Mouse (Mus musculus) embryonic facial prominence, embryonic 14.5 days (tissue): ENCODE results near the gene Rabgap1l. TPM values are rescaled to one million over a fixed set of nuclear protein-coding genes. Genes with fewer than 3 reads are reported as not detected.
"Not testable (repeated sequence)": the region's sequence is repeated elsewhere in the genome, so short reads cannot be mapped to it uniquely, and the experiment has no call there.

Experiments
- ATAC-seq: fragments of 200-750 bp; cut with Nextera tagmentation; 2 replicates; pipeline ENCODE4 v1.8.0; 2017; ENCODE audit warnings: low read depth, moderate number of reproducible peaks, moderate TSS enrichment
- DNase-seq: peaks from one replicate; pipeline ENCODE4 v3.0.0-alpha.2; 2015; ENCODE audit warnings: low spot score
- H3K27ac ChIP-seq: fragments of 300-500 bp; sonication (generic); replicated peaks from 2 replicates; pipeline ENCODE4 v1.5.1; 2014; ENCODE audit warnings: low read depth, mild to moderate bottlenecking, low read length, moderate library complexity
- H3K27me3 ChIP-seq: fragments of 300-500 bp; sonication (generic); replicated peaks from 2 replicates; pipeline ENCODE4 v1.6.1; 2014; ENCODE audit warnings: low read length; ENCODE audit not compliant: control insufficient read depth, insufficient read depth
- H3K36me3 ChIP-seq: fragments of 300-500 bp; sonication (generic); 2 replicates; pipeline ENCODE4 v1.6.1; 2014; ENCODE audit warnings: low read length, mixed read lengths; ENCODE audit not compliant: control insufficient read depth, insufficient read depth
- H3K4me1 ChIP-seq: fragments of 300-500 bp; sonication (generic); 2 replicates; pipeline ENCODE4 v1.6.1; 2014; ENCODE audit warnings: antibody characterized with exemption, low read length; ENCODE audit not compliant: control insufficient read depth, insufficient read depth
- H3K4me2 ChIP-seq: fragments of 300-500 bp; sonication (generic); 2 replicates; pipeline ENCODE4 v1.6.1; 2014; ENCODE audit warnings: low read depth, mild to moderate bottlenecking, low read length, moderate library complexity, mixed read lengths
- H3K4me3 ChIP-seq: fragments of 300-500 bp; sonication (generic); 2 replicates; pipeline ENCODE4 v1.5.1; 2014; ENCODE audit warnings: low read depth, mild to moderate bottlenecking, low read length
- H3K9ac ChIP-seq: fragments of 300-500 bp; sonication (generic); 2 replicates; pipeline ENCODE4 v1.6.1; 2014; ENCODE audit warnings: low read depth, mild to moderate bottlenecking, low read length, moderate library complexity, mixed read lengths
- H3K9me3 ChIP-seq: fragments of 300-500 bp; sonication (generic); 2 replicates; pipeline ENCODE4 v1.6.1; 2016; ENCODE audit warnings: low read length; ENCODE audit not compliant: control insufficient read depth
- WGBS: fragments of 180-500 bp; shearing (Covaris S2); extraction: QIAGEN DNeasy Blood & Tissue Kit; methylation state at CpG from one replicate; pipeline ENCODE4 v1.1.7; 2014; 5-methylcytosine and 5-hydroxymethylcytosine counted together
- polyA plus RNA-seq: library from polyadenylated mRNA; unstranded; fragments of >200 nt; fragmentation: Nextera tagmentation; extraction: Ambion mirVana; gene quantifications from 2 replicates; pipeline ENCODE4 v1.2.1, GENCODE M21; 2014

Rabgap1l gene
- polyA plus RNA-seq, 1 experiment from 2014 or later: 16.3 TPM

- H3K4me2 ChIP-seq: no peak overlapping the region
- H3K9me3 ChIP-seq: no peaks in the 10 kb centered on the region
- no peak overlapping the region for H3K4me3 ChIP-seq
- H3K9ac ChIP-seq: no peak overlapping the region
- H3K27me3 ChIP-seq: no peaks in the 10 kb centered on the region
- ATAC-seq (no peak), DNase-seq (no peak)
- H3K4me1 ChIP-seq: no peaks in the 10 kb centered on the region
- WGBS: 65% methylated on average over 1 of the region's 1 CpGs
- H3K36me3 ChIP-seq: no peaks in the 10 kb centered on the region
- H3K27ac ChIP-seq: no peak overlapping the region
Observed at GRCm38 (mm10) chr1:160446823-160447222, 346.2 kb downstream of the Rabgap1l start.

DNA sequence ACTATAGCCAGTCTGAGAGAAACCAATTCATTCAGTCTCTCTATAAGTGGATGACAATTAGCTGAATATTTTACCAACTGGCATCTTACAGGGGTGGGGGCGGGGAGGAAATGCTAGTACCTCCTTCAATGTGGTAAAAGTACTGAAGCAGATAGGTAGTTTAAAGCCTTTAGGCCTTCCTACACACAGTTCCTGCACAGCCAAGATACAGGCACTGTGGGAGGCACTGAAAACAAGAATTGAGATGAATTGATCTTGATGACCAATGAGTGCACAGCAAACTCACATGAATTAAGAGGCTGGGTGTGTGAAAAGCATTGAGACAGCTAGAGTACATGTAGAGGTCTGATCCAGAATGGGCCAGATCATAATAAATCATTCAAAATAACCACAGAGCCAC is 349.5 kb downstream of the Rabgap1l start:
- Histone ChIP-seq H3K9ac (no peak overlapping the region), H3K27me3 (no peaks in the 10 kb centered on the region), H3K4me3 (no peak overlapping the region), H3K36me3 (no peaks in the 10 kb centered on the region), H3K27ac (no peak overlapping the region), H3K9me3 (no peaks in the 10 kb centered on the region), H3K4me1 (no peaks in the 10 kb centered on the region), H3K4me2 (no peak overlapping the region)
- no peak for DNase-seq
- no peak for ATAC-seq
- WGBS: 85% methylated on average over 1 of the region's 1 CpGs

DNA sequence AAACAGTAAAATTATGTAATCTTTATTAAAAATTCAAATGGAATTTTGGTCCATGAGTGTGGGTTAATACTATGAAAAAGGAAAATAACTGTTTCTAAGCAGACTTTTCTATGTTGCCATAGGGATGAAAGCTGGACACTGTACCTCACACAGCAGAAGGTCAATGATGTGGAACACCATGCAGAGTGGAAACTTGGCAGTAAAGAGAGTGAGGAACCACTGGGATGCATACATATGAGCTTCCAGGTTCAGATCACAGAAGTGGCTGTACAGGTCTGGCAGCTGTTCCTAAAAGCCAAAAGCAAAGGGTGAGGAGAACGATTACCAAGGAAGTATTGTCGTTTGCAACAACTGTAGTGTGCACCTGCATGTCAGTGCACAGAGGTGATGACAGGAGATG is 351.3 kb downstream of the Rabgap1l start:
- DNase-seq: no peak
- WGBS: 72% methylated on average over 2 of the region's 2 CpGs
- no peak for ATAC-seq

DNA sequence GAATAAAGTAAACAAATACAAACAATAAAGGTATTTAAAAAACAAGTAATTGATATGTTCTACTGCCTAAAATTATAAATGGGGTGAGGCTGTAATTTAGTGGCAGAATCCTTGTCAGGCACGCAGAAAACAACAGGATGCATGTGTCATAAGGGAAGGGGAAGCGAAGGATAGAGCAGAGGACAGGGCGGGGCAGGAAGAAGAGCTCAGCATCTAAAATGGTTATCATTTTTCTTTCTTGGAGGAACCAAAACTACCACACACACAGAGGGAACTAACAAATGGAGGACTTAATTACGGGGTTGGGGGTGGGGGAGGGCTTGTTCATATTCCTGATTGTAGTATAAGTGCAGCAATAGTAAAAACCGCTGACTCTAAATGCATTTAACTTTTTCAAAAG is 351.9 kb downstream of the Rabgap1l start:
- Histone ChIP-seq H3K4me3 (no peak overlapping the region), H3K36me3 (no peaks in the 10 kb centered on the region), H3K4me2 (no peak overlapping the region), H3K27me3 (no peaks in the 10 kb centered on the region), H3K9ac (no peak overlapping the region), H3K4me1 (no peaks in the 10 kb centered on the region), H3K27ac (no peak overlapping the region), H3K9me3 (no peaks in the 10 kb centered on the region)
- ATAC-seq (no peak), DNase-seq (no peak)
- WGBS: 79% methylated on average over 5 of the region's 5 CpGs

More for the DNA sequence above, 351.3 kb downstream of the Rabgap1l start:
- H3K27ac ChIP-seq: no peak overlapping the region
- H3K36me3 ChIP-seq: no peaks in the 10 kb centered on the region
- H3K4me2 ChIP-seq: no peak overlapping the region
- no peaks in the 10 kb centered on the region for H3K9me3 ChIP-seq
- no peak overlapping the region for H3K4me3 ChIP-seq
- no peak overlapping the region for H3K9ac ChIP-seq
- no peaks in the 10 kb centered on the region for H3K27me3 ChIP-seq
- no peaks in the 10 kb centered on the region for H3K4me1 ChIP-seq

- 71% methylated on average over 4 of the region's 4 CpGs for whole genome bisulfite sequencing
Observed at GRCm38 (mm10) chr1:160438820-160439219, 354.2 kb downstream of the Rabgap1l start.

DNA sequence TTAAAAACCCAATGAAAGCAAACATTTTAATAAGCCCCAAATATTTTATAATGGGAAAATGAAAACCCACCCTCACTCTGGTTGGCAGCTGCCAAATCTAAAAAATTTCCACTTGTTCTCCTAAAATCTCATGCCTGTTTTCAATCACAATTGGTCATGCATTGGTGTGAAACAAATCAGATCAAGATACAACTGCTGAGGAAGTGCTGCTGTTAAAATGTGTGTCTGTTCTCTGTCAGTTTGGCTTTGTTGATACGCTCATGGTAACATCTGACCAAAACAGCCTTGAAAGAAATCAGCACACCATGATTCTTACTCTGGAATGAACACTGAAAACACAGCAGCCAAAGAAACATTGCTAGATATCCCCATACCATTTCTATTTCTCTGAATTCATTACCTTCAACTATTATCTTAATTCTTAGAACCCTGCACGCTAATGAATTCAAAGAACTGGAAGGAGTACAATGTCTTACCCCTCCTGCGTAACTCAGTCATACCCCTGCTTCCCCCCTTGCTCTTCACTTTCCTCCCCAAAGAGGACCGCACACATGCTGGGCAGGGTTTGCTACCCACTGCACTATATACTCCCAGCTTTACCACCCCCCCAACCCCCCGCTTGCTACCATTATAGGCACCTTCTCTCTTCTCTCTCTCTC is 375.7 kb downstream of the Rabgap1l start:
- WGBS: 51% methylated on average over 5 of the region's 5 CpGs
- DNase-seq: peak; percentile 36
- no peaks in the 10 kb centered on the region for H3K36me3 ChIP-seq
- no peaks in the 10 kb centered on the region for H3K4me1 ChIP-seq
- H3K4me3 ChIP-seq: no peak overlapping the region
- H3K9ac ChIP-seq: no peak overlapping the region
- no peak overlapping the region for H3K4me2 ChIP-seq
- no peaks in the 10 kb centered on the region for H3K9me3 ChIP-seq
- no peak overlapping the region for H3K27ac ChIP-seq
- no peak for ATAC-seq
- H3K27me3 ChIP-seq: no peaks in the 10 kb centered on the region

More at GRCm38 (mm10) chr1:160438820-160439219, 354.2 kb downstream of the Rabgap1l start:
- ATAC-seq (no peak), DNase-seq (no peak)
- H3K27me3 ChIP-seq: no peaks in the 10 kb centered on the region
- no peak overlapping the region for H3K4me2 ChIP-seq
- H3K4me1 ChIP-seq: no peaks in the 10 kb centered on the region
- H3K36me3 ChIP-seq: no peaks in the 10 kb centered on the region
- no peak overlapping the region for H3K4me3 ChIP-seq
- no peaks in the 10 kb centered on the region for H3K9me3 ChIP-seq
- H3K9ac ChIP-seq: no peak overlapping the region
- no peak overlapping the region for H3K27ac ChIP-seq

- Histone ChIP-seq H3K9ac (no peak overlapping the region), H3K27me3 (no peaks in the 10 kb centered on the region), H3K36me3 (no peaks in the 10 kb centered on the region), H3K4me1 (no peaks in the 10 kb centered on the region), H3K4me2 (no peak overlapping the region), H3K27ac (no peak overlapping the region), H3K4me3 (no peak overlapping the region), H3K9me3 (no peaks in the 10 kb centered on the region)
- ATAC-seq (no peak), DNase-seq (peak; percentile 11)
- 49% methylated on average over 5 of the region's 5 CpGs for WGBS
Observed at GRCm38 (mm10) chr1:160410822-160411221, 382.2 kb downstream of the Rabgap1l start.

DNA sequence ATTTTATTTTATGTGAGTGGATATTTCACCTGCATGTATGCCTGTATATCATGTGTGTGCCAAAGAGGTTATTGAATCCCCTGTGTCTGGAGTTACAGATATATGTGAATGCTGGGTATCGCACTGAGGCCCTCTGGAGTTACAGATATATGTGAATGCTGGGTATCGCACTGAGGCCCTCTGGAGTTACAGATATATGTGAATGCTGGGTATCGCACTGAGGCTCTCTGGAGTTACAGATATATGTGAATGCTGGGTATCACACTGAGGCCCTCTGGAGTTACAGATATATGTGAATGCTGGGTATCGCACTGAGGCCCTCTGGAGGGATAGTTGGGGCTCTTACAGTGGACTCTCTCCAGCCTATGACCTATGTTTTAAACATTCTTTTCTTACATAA is 383.3 kb downstream of the Rabgap1l start:
- not testable (repeated sequence) for H3K27me3 ChIP-seq, H3K4me2 ChIP-seq, DNase-seq, H3K4me1 ChIP-seq, H3K27ac ChIP-seq, ATAC-seq, H3K9me3 ChIP-seq, H3K4me3 ChIP-seq, H3K9ac ChIP-seq, H3K36me3 ChIP-seq
- 95% methylated on average over 4 of the region's 4 CpGs for WGBS

DNA sequence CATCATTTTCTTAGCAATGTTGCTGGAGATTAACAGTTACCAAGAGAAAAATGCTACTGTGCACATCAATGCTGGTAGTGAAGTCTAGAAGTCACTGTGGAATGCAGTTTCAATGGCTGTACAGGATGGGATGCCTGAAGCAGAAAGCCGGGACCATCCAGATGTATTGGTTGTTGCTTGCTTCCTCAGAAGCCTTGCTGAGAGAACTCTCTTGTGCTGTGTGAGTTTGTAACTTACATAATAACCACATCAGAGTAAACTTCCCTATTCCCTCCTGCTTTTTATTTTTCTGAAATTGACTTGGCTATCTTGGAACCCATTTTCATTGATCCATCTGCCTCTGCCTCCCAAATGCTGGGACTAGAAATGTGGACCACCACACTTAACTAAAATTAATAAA is 383.9 kb downstream of the Rabgap1l start:
- DNase-seq (no peak), ATAC-seq (no peak)
- H3K27me3 ChIP-seq: no peaks in the 10 kb centered on the region
- H3K4me3 ChIP-seq: no peak overlapping the region
- no peaks in the 10 kb centered on the region for H3K36me3 ChIP-seq
- H3K27ac ChIP-seq: no peak overlapping the region
- H3K9ac ChIP-seq: no peak overlapping the region
- no peak overlapping the region for H3K4me2 ChIP-seq
- no peaks in the 10 kb centered on the region for H3K9me3 ChIP-seq
- no peaks in the 10 kb centered on the region for H3K4me1 ChIP-seq
- WGBS: 41% methylated on average over 1 of the region's 1 CpGs
